Mouse (Mus musculus) intestine, postnatal 0 days (tissue): Measurements from ENCODE around the gene Rhd. TPM values are rescaled to one million over a fixed set of nuclear protein-coding genes. Genes with fewer than 3 reads are reported as not detected.

ENCODE experiments used
- ATAC-seq: fragments of 200-750 bp; cut with Nextera tagmentation; 2 replicates; pipeline ENCODE4 v1.8.0; 2017; ENCODE audit warnings: mild to moderate bottlenecking, moderate TSS enrichment, moderate library complexity
- H3K27ac ChIP-seq: fragments of 300-500 bp; sonication (generic); 2 replicates; pipeline ENCODE4 v1.5.1; 2014; ENCODE audit warnings: mild to moderate bottlenecking, low read depth, low read length, moderate library complexity
- H3K27me3 ChIP-seq: fragments of 300-500 bp; sonication (generic); replicated peaks from 2 replicates; pipeline ENCODE4 v1.6.1; 2014; ENCODE audit warnings: low read length, mixed read lengths; ENCODE audit not compliant: control insufficient read depth, insufficient read depth
- H3K36me3 ChIP-seq: fragments of 300-500 bp; sonication (generic); 2 replicates; pipeline ENCODE4 v1.6.1; 2014; ENCODE audit warnings: mild to moderate bottlenecking, moderate library complexity; ENCODE audit not compliant: control insufficient read depth, insufficient read depth
- H3K4me1 ChIP-seq: fragments of 300-500 bp; sonication (generic); replicated peaks from 2 replicates; pipeline ENCODE4 v1.6.1; 2014; ENCODE audit warnings: antibody characterized with exemption, low read length, mixed read lengths; ENCODE audit not compliant: control insufficient read depth, insufficient read depth
- H3K4me2 ChIP-seq: fragments of 300-500 bp; sonication (generic); replicated peaks from 2 replicates; pipeline ENCODE4 v1.6.1; 2014; ENCODE audit warnings: low read depth, mild to moderate bottlenecking, moderate library complexity
- H3K4me3 ChIP-seq: fragments of 300-500 bp; sonication (generic); 2 replicates; pipeline ENCODE4 v1.5.1; 2014; ENCODE audit warnings: low read depth, low read length
- H3K9ac ChIP-seq: fragments of 300-500 bp; sonication (generic); 2 replicates; pipeline ENCODE4 v1.6.1; 2014; ENCODE audit warnings: mild to moderate bottlenecking, low read depth, low read length
- H3K9me3 ChIP-seq: fragments of 300-500 bp; sonication (generic); 2 replicates; pipeline ENCODE4 v1.6.1; 2016; ENCODE audit warnings: mixed run types; ENCODE audit not compliant: control insufficient read depth
- CTCF ChIP-seq: sonication (generic); IDR thresholded peaks from 2 replicates; pipeline ENCODE4 v1.5.1; 2016; ENCODE audit warnings: low read depth, mild to moderate bottlenecking, control low read depth, antibody characterized with exemption, moderate library complexity
- WGBS: fragments of 180-500 bp; shearing (Covaris S2); extraction: QIAGEN DNeasy Blood & Tissue Kit; methylation state at CpG from one replicate; pipeline ENCODE4 v1.1.7; 2014; 5-methylcytosine and 5-hydroxymethylcytosine counted together
- polyA plus RNA-seq: library from polyadenylated mRNA; unstranded; fragments of >200 nt; fragmentation: Nextera tagmentation; extraction: Ambion mirVana; gene quantifications from 2 replicates; pipeline ENCODE4 v1.2.1, GENCODE M21; 2015

The Rhd gene
- polyA plus RNA-seq, 1 experiment from 2014 or later, result 0.10 TPM

DNA sequence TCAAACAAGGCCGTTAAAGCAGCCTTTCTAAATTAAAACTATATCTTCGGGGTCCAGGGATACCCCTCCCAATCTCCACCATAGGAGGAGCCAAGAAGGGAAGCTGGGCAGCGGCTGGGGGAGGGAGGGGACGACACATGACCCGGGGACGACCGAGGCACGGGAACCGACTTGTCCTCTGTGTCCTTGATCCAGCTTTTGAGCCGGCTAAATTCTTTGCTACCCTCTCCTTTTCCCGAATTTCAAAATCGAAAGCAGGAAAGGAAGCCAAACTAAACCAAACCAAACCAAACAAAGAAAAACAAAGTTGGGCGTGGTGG is 58.5 kb downstream of the Rhd start:
- Histone ChIP-seq H3K36me3 (peaks cover 27% of the 10 kb centered on the region), H3K4me3 (peak overlapping the region; percentile 75), H3K4me2 (peak overlapping the region; percentile 69), H3K9me3 (no peaks in the 10 kb centered on the region), H3K27me3 (no peaks in the 10 kb centered on the region), H3K27ac (peak overlapping the region; percentile 94), H3K9ac (peak overlapping the region; percentile 52), H3K4me1 (peaks cover 6% of the 10 kb centered on the region; the same call in 1 of the 2 replicates)
- 0% methylated on average over 13 of the region's 13 CpGs for WGBS
- 0 out of 2 replicates have a peak, but pooled peaks have one; percentile 25 for ATAC-seq
- TF ChIP-seq CTCF, result no peak

DNA sequence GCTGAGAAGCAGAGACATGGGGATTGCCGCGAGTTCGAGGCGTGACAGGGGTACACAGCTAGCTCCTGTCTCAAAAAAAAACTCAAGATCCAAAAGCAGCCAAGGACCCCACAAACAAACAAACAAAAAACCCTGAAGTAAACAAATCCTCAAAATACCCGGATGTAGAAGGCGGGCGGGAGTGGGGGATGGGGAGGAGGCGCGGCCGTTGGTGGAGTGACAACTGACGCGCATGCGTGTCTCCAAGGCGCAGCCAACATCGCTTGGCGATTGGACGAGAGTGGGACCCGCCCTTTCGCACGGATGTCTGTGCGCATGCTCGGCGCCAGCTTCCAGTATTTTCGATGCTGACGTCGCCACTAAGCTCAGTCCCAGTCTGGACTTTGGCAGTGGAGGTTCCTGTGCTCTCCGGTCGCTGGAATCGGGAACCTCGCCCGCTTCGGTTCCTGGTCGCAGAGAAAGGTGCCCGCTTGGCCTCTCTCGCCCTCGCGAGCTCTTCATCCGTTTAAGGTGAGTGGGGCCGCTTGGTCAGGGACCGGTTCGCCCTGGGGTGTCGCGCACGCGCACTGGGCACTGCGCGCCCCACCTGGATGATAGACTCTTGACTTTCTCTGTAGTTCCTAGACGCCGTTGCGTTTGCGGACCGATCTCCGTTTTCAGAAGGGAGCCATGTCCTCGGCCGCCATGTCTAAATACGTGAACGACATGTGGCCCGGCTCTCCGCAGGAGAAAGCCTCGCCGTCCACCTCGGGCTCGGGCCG is 59.1 kb downstream of the Rhd start, which contains the start of gene Rsrp1:
Rsrp1 (plus strand) TSS at position 335 of the 761 bp plus-strand sequence.
- no peak for TF ChIP-seq CTCF
- peak within 1 kb of the TSS; percentile 69 for H3K4me2 ChIP-seq
- H3K9ac ChIP-seq, result peak within 1 kb of the TSS; percentile 96
- WGBS, result under 1% methylated on average over 64 of the region's 64 CpGs
- no peaks in the 10 kb centered on the region for H3K9me3 ChIP-seq
- H3K27me3 ChIP-seq, result no peaks in the 10 kb centered on the region
- peaks cover 32% of the 10 kb centered on the region for H3K36me3 ChIP-seq
- H3K27ac ChIP-seq, result peak within 1 kb of the TSS; percentile 94
- peak within 1 kb of the TSS; percentile 75 for H3K4me3 ChIP-seq
- peaks cover 6% of the 10 kb centered on the region; the same call in 1 of the 2 replicates for H3K4me1 ChIP-seq
- ATAC-seq, result peak; percentile 86

DNA sequence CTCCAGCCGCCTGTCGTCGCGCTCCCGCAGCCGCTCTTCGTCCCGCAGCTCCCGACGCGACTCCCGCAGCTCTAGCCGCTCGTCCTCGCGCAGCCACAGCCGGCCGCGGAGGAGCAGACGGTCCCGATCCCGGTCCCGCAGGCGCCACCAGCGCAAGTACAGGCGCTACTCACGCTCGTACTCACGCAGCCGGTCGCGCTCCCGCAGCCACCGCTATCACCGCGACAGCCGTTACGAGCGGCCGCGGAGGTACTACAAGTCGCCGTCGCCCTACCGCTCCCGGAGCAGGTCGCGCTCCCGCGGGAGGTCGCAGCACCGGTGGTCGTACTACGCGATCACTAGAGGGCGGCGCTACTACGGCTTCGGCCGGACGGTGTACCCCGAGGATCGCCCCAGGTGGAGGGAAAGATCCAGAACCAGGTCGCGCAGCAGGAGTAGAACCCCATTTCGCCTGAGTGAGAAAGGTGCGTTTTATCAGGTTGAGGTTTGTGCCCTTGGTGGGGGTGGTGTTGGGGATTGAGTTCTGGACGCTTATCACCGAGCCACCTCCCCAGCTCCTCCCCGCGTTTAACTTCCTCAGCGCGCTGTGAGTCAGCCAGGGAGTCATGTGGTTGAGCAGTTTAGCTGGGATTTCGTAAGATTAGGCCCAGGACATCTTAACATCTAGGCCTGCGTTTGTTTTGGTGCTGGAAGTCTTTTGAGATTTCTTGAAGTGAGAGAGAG is 59.8 kb downstream of the Rhd start:
- Histone ChIP-seq H3K36me3 (peaks cover 35% of the 10 kb centered on the region), H3K4me2 (peak overlapping the region; percentile 69), H3K9me3 (no peaks in the 10 kb centered on the region), H3K27ac (peak overlapping the region; percentile 94), H3K9ac (peak overlapping the region; percentile 96), H3K4me3 (peak overlapping the region; percentile 75), H3K4me1 (peaks cover 6% of the 10 kb centered on the region; the same call in 1 of the 2 replicates), H3K27me3 (no peaks in the 10 kb centered on the region)
- ATAC-seq, result peak; percentile 67
- under 1% methylated on average over 75 of the region's 75 CpGs for WGBS
- TF ChIP-seq CTCF, result peak; percentile 21; the same call in 1 of the 2 replicates

DNA sequence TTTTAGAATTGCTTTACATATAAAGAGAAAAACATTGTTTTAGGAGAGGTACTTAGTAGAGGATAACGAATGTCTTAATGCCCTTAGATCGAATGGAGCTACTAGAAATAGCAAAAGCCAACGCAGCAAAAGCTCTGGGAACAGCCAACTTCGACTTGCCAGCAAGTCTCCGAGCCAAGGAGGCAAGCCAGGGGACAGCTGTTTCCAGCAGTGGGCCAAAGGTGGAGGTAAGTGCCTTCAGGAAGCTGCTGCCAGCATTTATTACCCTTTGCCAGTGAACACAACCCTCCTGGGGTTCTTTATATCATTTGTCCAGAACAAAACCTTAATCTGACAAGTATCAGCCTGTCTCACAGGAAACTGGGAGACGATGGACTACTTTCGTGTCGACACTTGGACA is 60.9 kb downstream of the Rhd start:
- no peak for TF ChIP-seq CTCF
- Histone ChIP-seq H3K4me3 (peak overlapping the region; percentile 75), H3K27ac (peak overlapping the region; percentile 60), H3K9me3 (no peaks in the 10 kb centered on the region), H3K4me1 (peaks cover 6% of the 10 kb centered on the region; the same call in 1 of the 2 replicates), H3K36me3 (peaks cover 35% of the 10 kb centered on the region), H3K4me2 (peak overlapping the region; percentile 69), H3K27me3 (no peaks in the 10 kb centered on the region), H3K9ac (peak overlapping the region; percentile 96)
- 37% methylated on average over 8 of the region's 8 CpGs for WGBS
- ATAC-seq, result no peak

DNA sequence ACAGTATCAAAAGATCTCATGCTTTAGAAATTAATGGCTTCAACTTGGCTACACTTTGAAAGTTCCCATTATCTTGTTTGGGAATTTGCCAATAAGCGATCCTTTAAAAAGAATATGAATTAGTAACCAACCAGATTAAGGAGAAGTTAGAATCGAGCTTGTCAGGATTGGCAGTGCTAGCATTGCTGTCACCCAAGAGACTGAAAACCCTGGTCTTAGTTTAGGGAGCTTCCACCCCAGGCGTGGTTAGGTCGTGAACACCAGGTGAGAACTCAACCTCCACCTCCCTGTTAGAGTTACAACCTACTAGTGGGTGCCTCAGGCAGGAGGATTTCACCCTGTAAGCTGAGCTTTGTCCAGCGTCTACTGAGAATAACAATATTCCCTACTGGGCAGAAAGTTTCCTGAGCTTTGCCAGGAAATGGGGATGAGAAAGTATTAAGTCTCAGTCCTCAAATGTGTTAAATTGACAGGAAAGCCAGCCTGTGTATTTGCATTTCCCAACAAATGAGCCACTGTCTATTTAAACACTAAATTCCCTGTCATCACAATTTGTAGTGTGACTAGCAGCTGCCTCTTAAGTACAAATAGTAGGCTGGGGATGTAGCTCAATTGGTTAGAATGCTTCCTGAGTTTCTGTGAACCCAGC is 63.6 kb downstream of the Rhd start:
- Histone ChIP-seq H3K4me1 (peaks cover 7% of the 10 kb centered on the region; the same call in 1 of the 2 replicates), H3K4me3 (no peak overlapping the region), H3K9ac (no peak overlapping the region), H3K27ac (no peak overlapping the region; the same call in 1 of the 2 replicates), H3K36me3 (peaks cover 35% of the 10 kb centered on the region), H3K9me3 (no peaks in the 10 kb centered on the region), H3K4me2 (no peak overlapping the region), H3K27me3 (no peaks in the 10 kb centered on the region)
- no peak for TF ChIP-seq CTCF
- WGBS, result 62% methylated on average over 5 of the region's 5 CpGs
- ATAC-seq, result no peak

DNA sequence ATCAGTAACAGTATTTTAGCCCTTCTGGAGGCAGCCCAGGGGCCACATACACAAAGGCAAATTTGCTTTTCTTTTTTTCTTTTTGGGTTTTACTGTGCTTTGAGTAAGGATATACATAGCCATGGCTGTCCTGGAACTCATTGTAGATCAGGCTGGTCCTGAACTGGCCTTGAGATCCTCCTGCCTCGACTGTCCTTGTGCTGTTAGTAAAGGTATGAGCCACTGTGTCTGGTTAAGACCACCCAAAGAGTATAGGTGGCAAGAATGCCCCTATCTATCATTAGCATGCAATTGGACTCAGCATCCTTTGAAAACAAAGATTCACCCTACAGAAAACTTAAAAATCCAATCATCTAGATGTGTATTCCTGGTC is 64.1 kb downstream of the Rhd start:
- ATAC-seq, result no peak
- H3K36me3 ChIP-seq, result peaks cover 35% of the 10 kb centered on the region
- H3K4me3 ChIP-seq, result no peak overlapping the region
- no peaks in the 10 kb centered on the region for H3K27me3 ChIP-seq
- no peaks in the 10 kb centered on the region for H3K9me3 ChIP-seq
- H3K4me2 ChIP-seq, result no peak overlapping the region
- no peak overlapping the region for H3K9ac ChIP-seq
- H3K4me1 ChIP-seq, result peaks cover 7% of the 10 kb centered on the region; the same call in 1 of the 2 replicates
- H3K27ac ChIP-seq, result no peak overlapping the region
- WGBS, result 77% methylated on average over 1 of the region's 1 CpGs
- no peak for TF ChIP-seq CTCF
